Mouse (Mus musculus): ENCODE results near the gene Slc27a5. TPM values are rescaled to one million over a fixed set of nuclear protein-coding genes. Genes with fewer than 3 reads are reported as not detected.

The Slc27a5 gene
- polyA plus RNA-seq, 1 experiment, result 0.06 TPM

DNA sequence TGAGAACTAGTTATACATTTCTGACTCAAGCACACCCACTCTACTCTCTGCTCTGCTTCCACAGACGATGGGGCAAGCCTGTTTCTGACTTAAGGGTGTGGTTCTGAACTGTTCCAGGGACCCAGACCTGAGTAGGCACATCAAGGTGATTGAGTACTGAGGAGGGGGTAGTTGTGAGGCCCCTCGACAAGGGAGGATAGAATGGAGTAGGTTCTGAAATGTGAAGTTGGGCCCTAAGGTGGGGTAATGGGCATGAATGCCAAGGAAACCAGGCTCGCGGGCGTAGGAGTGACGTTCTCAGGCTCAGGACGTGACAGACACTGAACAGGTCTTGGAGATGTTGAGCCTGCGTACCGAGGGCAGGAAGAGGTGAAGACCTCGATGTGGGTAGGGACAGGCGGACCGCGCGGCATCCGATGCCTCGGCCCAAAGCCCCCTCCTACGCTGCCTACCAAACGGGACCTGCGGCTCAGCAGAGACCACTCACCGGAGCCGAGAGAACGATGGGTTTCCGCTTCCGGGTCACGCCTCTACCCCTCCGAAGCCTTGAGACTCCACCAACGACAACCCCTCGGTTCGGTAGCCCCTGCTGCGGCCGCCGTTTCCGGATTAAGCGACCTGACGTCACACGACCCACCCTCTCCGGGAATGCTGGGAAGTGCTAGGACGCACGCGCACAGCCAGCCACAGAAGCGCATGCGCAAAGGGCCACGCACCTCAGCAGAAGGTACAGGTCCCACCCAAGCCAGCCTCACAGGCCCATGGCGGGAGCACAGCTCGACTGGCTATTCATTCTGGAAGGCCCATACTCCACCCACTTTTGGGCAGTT is 36.4 kb upstream of the Slc27a5 start, which contains the start of gene Chmp2a:
Gene Chmp2a (minus strand): TSS at position 660 of the 830 bp plus-strand sequence.
- H3K36me3 ChIP-seq (ENCODE audit: control insufficient read depth, insufficient read depth, low read length), result peaks cover 2% of the 10 kb centered on the region

DNA sequence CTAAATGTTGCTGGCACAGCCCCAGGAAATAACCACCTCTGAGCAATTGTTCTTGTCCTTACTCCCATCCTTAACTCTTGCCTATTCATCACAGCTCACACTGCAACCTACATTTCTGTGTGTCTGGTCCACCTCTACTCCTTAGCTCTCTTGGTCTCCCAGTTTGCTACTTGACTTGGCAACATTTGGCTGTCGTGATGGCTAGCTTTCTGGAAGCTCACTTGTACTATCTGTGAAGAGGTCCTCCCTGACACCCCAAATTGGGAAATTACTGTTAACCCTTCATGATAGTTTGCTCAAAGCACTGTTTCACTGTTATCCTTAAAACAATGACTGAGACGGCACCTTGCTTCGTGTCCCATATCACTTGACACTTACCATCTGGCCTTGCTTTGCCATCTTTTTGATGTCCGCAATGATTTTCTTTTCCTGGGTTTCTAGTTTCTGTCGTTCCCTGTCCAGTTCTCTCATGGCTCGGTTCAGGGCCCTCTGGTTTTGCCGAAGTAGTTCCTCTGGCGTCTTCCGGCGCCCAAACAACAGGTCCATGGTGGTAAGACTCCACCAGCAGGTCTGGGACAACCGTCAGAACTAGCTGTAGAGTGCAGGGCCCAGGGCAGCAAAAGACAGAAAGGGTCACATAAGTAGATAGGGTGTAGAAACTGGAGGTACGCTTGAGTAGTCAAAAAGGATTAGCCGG is 35.6 kb upstream of the Slc27a5 start:
- Histone ChIP-seq H3K4me1 (ENCODE audit: control insufficient read depth, insufficient read depth, low read length) (peaks cover 21% of the 10 kb centered on the region), H3K36me3 (ENCODE audit: control insufficient read depth, insufficient read depth, low read length) (peaks cover 6% of the 10 kb centered on the region), H3K4me3 (ENCODE audit: control insufficient read depth, low read depth, low read length) (peak overlapping the region; percentile 93), H3K27me3 (ENCODE audit: control insufficient read depth, insufficient read depth, low read length) (no peaks in the 10 kb centered on the region), H3K27ac (ENCODE audit: control insufficient read depth, insufficient read depth, low read depth, low read length) (peak overlapping the region; percentile 94)
- TF ChIP-seq CTCF (IDR thresholded peaks at IDR 0.05; ENCODE audit: control insufficient read depth, insufficient read depth, insufficient replicate concordance, low read depth, low read length) (no peak), POLR2A (IDR thresholded peaks at IDR 0.05; ENCODE audit: control insufficient read depth, low read depth, low read length) (no peak)

More for the DNA sequence above, 36.4 kb upstream of the Slc27a5 start, which contains the start of gene Chmp2a:
- Histone ChIP-seq H3K4me3 (ENCODE audit: control insufficient read depth, low read depth, low read length) (peak within 1 kb of the TSS; percentile 93), H3K4me1 (ENCODE audit: control insufficient read depth, insufficient read depth, low read length) (peaks cover 25% of the 10 kb centered on the region), H3K27ac (ENCODE audit: control insufficient read depth, insufficient read depth, low read depth, low read length) (peak within 1 kb of the TSS; percentile 94), H3K27me3 (ENCODE audit: control insufficient read depth, insufficient read depth, low read length) (no peaks in the 10 kb centered on the region)
- no peak; the same call in 1 of the 2 replicates for TF ChIP-seq CTCF (IDR thresholded peaks at IDR 0.05; ENCODE audit: control insufficient read depth, insufficient read depth, insufficient replicate concordance, low read depth, low read length)
- peak; percentile 76 for TF ChIP-seq POLR2A (IDR thresholded peaks at IDR 0.05; ENCODE audit: control insufficient read depth, low read depth, low read length)

DNA sequence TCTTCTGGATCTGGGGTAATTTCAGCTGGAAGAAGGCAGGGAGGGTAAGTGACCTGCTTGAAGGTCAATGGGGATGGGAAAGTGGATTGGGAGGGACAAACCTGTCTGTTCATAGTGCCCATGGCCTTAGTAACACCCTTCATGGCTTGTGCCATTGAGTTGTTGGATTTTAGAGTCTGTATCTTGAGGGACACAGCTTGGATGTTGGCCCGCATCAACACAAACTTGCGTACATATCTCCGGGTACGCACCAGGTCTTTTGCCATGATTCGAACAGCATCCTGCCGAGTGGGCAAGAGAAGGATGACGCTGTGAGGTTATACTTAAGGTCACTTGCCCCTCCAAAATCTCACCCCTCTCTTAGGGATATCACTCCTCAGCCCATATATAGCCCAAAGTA is 34.5 kb upstream of the Slc27a5 start:
- no peak overlapping the region for H3K4me3 ChIP-seq (ENCODE audit: control insufficient read depth, low read depth, low read length)
- H3K4me1 ChIP-seq (ENCODE audit: control insufficient read depth, insufficient read depth, low read length), result peaks cover 21% of the 10 kb centered on the region
- no peaks in the 10 kb centered on the region for H3K27me3 ChIP-seq (ENCODE audit: control insufficient read depth, insufficient read depth, low read length)
- H3K27ac ChIP-seq (ENCODE audit: control insufficient read depth, insufficient read depth, low read depth, low read length), result no peak overlapping the region
- peaks cover 11% of the 10 kb centered on the region for H3K36me3 ChIP-seq (ENCODE audit: control insufficient read depth, insufficient read depth, low read length)
- no peak for TF ChIP-seq POLR2A (IDR thresholded peaks at IDR 0.05; ENCODE audit: control insufficient read depth, low read depth, low read length)
- no peak for TF ChIP-seq CTCF (IDR thresholded peaks at IDR 0.05; ENCODE audit: control insufficient read depth, insufficient read depth, insufficient replicate concordance, low read depth, low read length)

DNA sequence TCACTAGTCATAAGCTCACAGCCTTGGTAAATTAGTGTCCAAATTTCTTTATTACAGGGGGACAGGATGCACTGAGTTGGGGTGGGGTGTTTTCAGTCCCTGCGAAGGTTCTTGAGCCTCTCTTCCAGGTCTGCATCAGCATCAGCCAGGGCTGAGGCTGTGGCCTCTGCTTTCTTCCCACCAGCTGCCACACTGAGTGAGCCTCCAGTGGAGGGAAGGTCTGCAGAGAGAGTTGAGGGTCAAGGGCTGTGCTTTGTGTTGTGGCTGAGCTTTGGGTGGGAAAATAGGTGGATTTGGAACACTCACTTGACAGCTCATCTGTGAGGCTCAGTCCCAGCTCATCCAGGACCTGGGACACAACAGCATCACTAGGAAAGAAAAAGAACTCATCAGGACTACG is 34.0 kb upstream of the Slc27a5 start:
- Histone ChIP-seq H3K27me3 (ENCODE audit: control insufficient read depth, insufficient read depth, low read length) (no peaks in the 10 kb centered on the region), H3K4me1 (ENCODE audit: control insufficient read depth, insufficient read depth, low read length) (peaks cover 20% of the 10 kb centered on the region), H3K36me3 (ENCODE audit: control insufficient read depth, insufficient read depth, low read length) (peaks cover 11% of the 10 kb centered on the region), H3K4me3 (ENCODE audit: control insufficient read depth, low read depth, low read length) (no peak overlapping the region), H3K27ac (ENCODE audit: control insufficient read depth, insufficient read depth, low read depth, low read length) (no peak overlapping the region)
- TF ChIP-seq POLR2A (IDR thresholded peaks at IDR 0.05; ENCODE audit: control insufficient read depth, low read depth, low read length), result no peak
- no peak for TF ChIP-seq CTCF (IDR thresholded peaks at IDR 0.05; ENCODE audit: control insufficient read depth, insufficient read depth, insufficient replicate concordance, low read depth, low read length)

DNA sequence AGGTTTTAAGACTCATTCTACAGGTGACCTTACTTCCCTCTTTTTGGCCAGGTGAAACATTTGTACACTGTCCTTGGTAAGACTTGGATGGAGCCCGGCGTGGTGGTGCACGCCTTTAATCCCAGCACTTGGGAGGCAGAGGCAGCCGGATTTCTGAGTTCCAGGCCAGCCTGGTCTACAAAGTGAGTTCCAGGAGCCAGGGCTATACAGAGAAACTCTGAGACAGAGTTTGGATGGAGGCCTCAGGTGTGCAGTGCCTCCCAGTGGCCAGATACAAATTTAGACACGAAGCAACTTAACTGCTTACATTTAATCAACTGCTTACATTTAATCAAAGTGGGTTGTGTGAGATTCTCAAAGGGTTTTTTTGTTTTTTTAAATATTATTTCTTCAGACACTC is 33.1 kb upstream of the Slc27a5 start:
- Histone ChIP-seq H3K27ac (ENCODE audit: control insufficient read depth, insufficient read depth, low read depth, low read length) (no peak overlapping the region), H3K36me3 (ENCODE audit: control insufficient read depth, insufficient read depth, low read length) (peaks cover 11% of the 10 kb centered on the region), H3K4me3 (ENCODE audit: control insufficient read depth, low read depth, low read length) (no peak overlapping the region), H3K4me1 (ENCODE audit: control insufficient read depth, insufficient read depth, low read length) (peaks cover 17% of the 10 kb centered on the region), H3K27me3 (ENCODE audit: control insufficient read depth, insufficient read depth, low read length) (no peaks in the 10 kb centered on the region)
- TF ChIP-seq POLR2A (IDR thresholded peaks at IDR 0.05; ENCODE audit: control insufficient read depth, low read depth, low read length) (no peak), CTCF (IDR thresholded peaks at IDR 0.05; ENCODE audit: control insufficient read depth, insufficient read depth, insufficient replicate concordance, low read depth, low read length) (no peak)

DNA sequence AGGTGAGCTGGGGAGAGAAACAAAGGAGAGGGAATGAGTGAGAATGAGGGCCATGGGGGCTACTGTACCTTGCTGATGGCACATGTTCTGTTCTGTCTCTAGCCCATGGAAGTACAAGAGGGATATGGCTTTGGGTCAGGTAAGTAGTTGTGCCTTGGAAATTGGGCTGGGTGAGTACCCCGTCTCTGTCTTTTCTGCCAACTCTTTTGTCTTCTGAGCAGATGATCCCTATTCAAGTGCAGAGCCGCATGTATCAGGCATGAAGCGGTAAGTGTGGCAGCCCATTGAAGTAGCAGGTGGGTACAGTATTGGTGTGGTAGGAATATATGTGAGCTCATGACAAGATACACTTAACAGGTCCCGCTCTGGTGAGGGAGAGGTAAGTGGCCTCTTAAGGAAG is 31.0 kb upstream of the Slc27a5 start:
- Histone ChIP-seq H3K36me3 (ENCODE audit: control insufficient read depth, insufficient read depth, low read length) (peaks cover 11% of the 10 kb centered on the region), H3K27me3 (ENCODE audit: control insufficient read depth, insufficient read depth, low read length) (no peaks in the 10 kb centered on the region), H3K4me3 (ENCODE audit: control insufficient read depth, low read depth, low read length) (no peak overlapping the region), H3K27ac (ENCODE audit: control insufficient read depth, insufficient read depth, low read depth, low read length) (no peak overlapping the region), H3K4me1 (ENCODE audit: control insufficient read depth, insufficient read depth, low read length) (peaks cover 5% of the 10 kb centered on the region)
- TF ChIP-seq POLR2A (IDR thresholded peaks at IDR 0.05; ENCODE audit: control insufficient read depth, low read depth, low read length), result 0 out of 2 replicates have a peak, but pooled peaks have one; percentile 6
- no peak for TF ChIP-seq CTCF (IDR thresholded peaks at IDR 0.05; ENCODE audit: control insufficient read depth, insufficient read depth, insufficient replicate concordance, low read depth, low read length)

DNA sequence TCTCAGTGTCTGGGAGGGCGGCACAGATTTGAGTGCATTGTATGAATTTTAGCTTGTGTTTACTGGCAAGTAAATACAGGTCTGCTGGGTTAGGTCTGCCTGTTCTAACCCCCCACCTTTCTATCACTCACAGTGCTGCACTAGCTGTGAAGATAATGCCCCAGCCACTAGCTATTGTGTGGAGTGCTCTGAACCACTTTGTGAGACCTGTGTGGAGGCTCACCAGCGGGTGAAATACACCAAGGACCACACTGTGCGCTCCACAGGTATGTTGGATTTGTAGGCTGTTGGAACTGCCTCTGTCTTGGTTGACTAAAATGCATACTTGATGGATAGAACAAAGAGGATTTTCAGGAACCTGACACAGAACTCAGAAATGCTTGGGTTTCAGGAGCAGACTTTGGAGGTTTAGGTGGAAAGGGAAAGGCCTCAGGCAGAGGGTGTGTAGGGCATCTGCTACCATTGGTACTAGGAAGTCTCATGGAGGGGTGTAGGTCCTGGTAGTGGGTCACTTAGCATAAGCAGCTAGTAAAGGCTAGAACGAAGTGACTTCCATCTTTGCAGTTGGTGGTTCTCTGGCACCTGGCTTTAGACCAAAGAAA is 27.6 kb upstream of the Slc27a5 start:
- H3K27ac ChIP-seq (ENCODE audit: control insufficient read depth, insufficient read depth, low read depth, low read length), result peak overlapping the region; percentile 100; the same call in 1 of the 2 replicates
- H3K4me1 ChIP-seq (ENCODE audit: control insufficient read depth, insufficient read depth, low read length), result peaks cover 5% of the 10 kb centered on the region
- TF ChIP-seq CTCF (IDR thresholded peaks at IDR 0.05; ENCODE audit: control insufficient read depth, insufficient read depth, insufficient replicate concordance, low read depth, low read length) (no peak), POLR2A (IDR thresholded peaks at IDR 0.05; ENCODE audit: control insufficient read depth, low read depth, low read length) (no peak)
- H3K36me3 ChIP-seq (ENCODE audit: control insufficient read depth, insufficient read depth, low read length), result peaks cover 11% of the 10 kb centered on the region
- peak overlapping the region; percentile 97 for H3K4me3 ChIP-seq (ENCODE audit: control insufficient read depth, low read depth, low read length)
- no peaks in the 10 kb centered on the region for H3K27me3 ChIP-seq (ENCODE audit: control insufficient read depth, insufficient read depth, low read length)
